Mouse (Mus musculus) hematopoietic stem cell, adult 5-6 weeks (primary cell): Measurements from ENCODE around the gene Vmn1r21. TPM values are rescaled to one million over a fixed set of nuclear protein-coding genes. Genes with fewer than 3 reads are reported as not detected.
A peak's percentile ranks its signal among the peaks of the same experiment; 100 is the strongest.

Experiments
- ATAC-seq, 2 experiments: fragments of 125-278 bp in 1 of 2; replicated peaks in 1 of 2; 2 replicates each; pipeline ENCODE4 v1.8.0; 2016 to 2017; ENCODE audit warnings: inconsistent platforms in 2 of 2, mild to moderate bottlenecking in 2 of 2, moderate number of reproducible peaks in 2 of 2, low read depth in 1 of 2, moderate TSS enrichment in 1 of 2; ENCODE audit not compliant: low FRiP score in 2 of 2, poor library complexity in 2 of 2, severe bottlenecking in 2 of 2, insufficient read depth in 1 of 2, low TSS enrichment in 1 of 2
- total RNA-seq: library from RNA; stranded (forward); fragments of 172-1452, 232-1000 nt; gene quantifications from 2 replicates; pipeline ENCODE4 v1.2.3, GENCODE M21; 2017

Vmn1r21 gene
- total RNA-seq, 1 experiment from 2014 or later, result not detected

- peak; percentile 80 to 84 for ATAC-seq
Measured at GRCm38 (mm10) chr6:57795835-57796234, 54.3 kb downstream of the Vmn1r21 start.

Other genes with a start within 250 kb of the Vmn1r21 start
- gene Pyurf, start 158.3 kb downstream of the Vmn1r21 start, total RNA-seq, result 20.1 and 22.0 TPM in 2 replicates
- gene Lancl2, start 147.8 kb downstream of the Vmn1r21 start, total RNA-seq, result 37.1 and 64.0 TPM in 2 replicates
- gene Vopp1, start 25.2 kb downstream of the Vmn1r21 start, total RNA-seq, result 26.6 and 39.3 TPM in 2 replicates
- not detected in 2 replicates for gene Vmn1r22, start 57.7 kb upstream of the Vmn1r21 start, total RNA-seq
- gene Vmn1r23, start 76.5 kb upstream of the Vmn1r21 start, total RNA-seq, result not detected in 2 replicates
- gene Vmn1r24, start 111.2 kb upstream of the Vmn1r21 start, total RNA-seq, result not detected in 2 replicates
- not detected in 2 replicates for gene Vmn1r25, start 130.5 kb upstream of the Vmn1r21 start, total RNA-seq
- not detected in 2 replicates for gene Vmn1r26, start 164.8 kb upstream of the Vmn1r21 start, total RNA-seq